Mouse (Mus musculus) stomach, embryonic 16.5 days (tissue): ENCODE measurements around the gene Snd1. TPM values are rescaled to one million over a fixed set of nuclear protein-coding genes. Genes with fewer than 3 reads are reported as not detected.

Experiments
- ATAC-seq: fragments of 200-750 bp; cut with Nextera tagmentation; 2 replicates; pipeline ENCODE4 v1.8.0; 2017; ENCODE audit warnings: moderate number of reproducible peaks, moderate TSS enrichment; ENCODE audit not compliant: insufficient read depth, low FRiP score
- H3K27ac ChIP-seq: fragments of 300-500 bp; sonication (generic); 2 replicates; pipeline ENCODE4 v1.5.1; 2014; ENCODE audit warnings: low read length
- H3K27me3 ChIP-seq: fragments of 300-500 bp; sonication (generic); 2 replicates; pipeline ENCODE4 v1.6.1; 2014; ENCODE audit warnings: low read length, control low read depth, mixed read lengths; ENCODE audit not compliant: control insufficient read depth, insufficient read depth
- H3K36me3 ChIP-seq: fragments of 300-500 bp; sonication (generic); 2 replicates; pipeline ENCODE4 v1.6.1; 2014; ENCODE audit warnings: low read length; ENCODE audit not compliant: control insufficient read depth, insufficient read depth
- H3K4me1 ChIP-seq: fragments of 300-500 bp; sonication (generic); 2 replicates; pipeline ENCODE4 v1.6.1; 2014; ENCODE audit warnings: low read length, control low read depth, mixed read lengths; ENCODE audit not compliant: control insufficient read depth, insufficient read depth
- H3K4me2 ChIP-seq: fragments of 300-500 bp; sonication (generic); 2 replicates; pipeline ENCODE4 v1.6.1; 2014; ENCODE audit warnings: low read depth, low read length, mixed read lengths
- H3K4me3 ChIP-seq: fragments of 300-500 bp; sonication (generic); replicated peaks from 2 replicates; pipeline ENCODE4 v1.5.1; 2014; ENCODE audit warnings: mild to moderate bottlenecking, low read length
- H3K9ac ChIP-seq: fragments of 300-500 bp; sonication (generic); 2 replicates; pipeline ENCODE4 v1.6.1; 2014; ENCODE audit warnings: low read length
- H3K9me3 ChIP-seq: fragments of 300-500 bp; sonication (generic); replicated peaks from 2 replicates; pipeline ENCODE4 v1.6.1; 2016; ENCODE audit warnings: low read length, control low read depth; ENCODE audit not compliant: control insufficient read depth
- WGBS: fragments of 180-500 bp; shearing (Covaris S2); extraction: QIAGEN DNeasy Blood & Tissue Kit; methylation state at CpG from one replicate; pipeline ENCODE4 v1.1.7; 2014; 5-methylcytosine and 5-hydroxymethylcytosine counted together
- polyA plus RNA-seq: library from polyadenylated mRNA; unstranded; fragments of >200 nt; fragmentation: Nextera tagmentation; extraction: Ambion mirVana; gene quantifications from 2 replicates; pipeline ENCODE4 v1.2.1, GENCODE M21; 2015

Snd1 gene
- polyA plus RNA-seq, 1 experiment from 2014 or later = 136 TPM

DNA sequence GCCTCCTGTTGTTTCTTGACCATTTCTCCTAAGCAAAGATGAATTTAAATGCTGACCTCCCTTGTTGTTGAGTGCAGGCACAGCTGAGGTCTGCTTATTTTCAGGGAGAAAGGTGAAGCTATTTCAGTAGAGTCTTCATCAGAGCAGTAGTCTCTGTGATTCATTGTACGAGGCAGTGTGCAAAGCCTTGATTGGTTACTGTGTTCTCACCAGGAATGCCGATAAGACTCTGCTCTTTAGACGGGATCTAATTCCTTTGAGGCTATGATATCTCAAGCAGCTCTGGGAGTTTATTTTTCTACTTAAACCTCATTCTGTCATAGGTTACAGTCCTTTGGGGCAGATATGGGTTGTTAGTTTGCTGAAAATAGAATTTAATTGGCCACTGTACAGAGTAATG is 128.9 kb downstream of the Snd1 start:
- WGBS = 38% methylated on average over 3 of the region's 3 CpGs
- Histone ChIP-seq H3K4me1 (no peaks in the 10 kb centered on the region), H3K9ac (no peak overlapping the region), H3K36me3 (no peaks in the 10 kb centered on the region), H3K27ac (no peak overlapping the region), H3K4me3 (no peak overlapping the region), H3K4me2 (no peak overlapping the region), H3K27me3 (no peaks in the 10 kb centered on the region), H3K9me3 (no peaks in the 10 kb centered on the region)
- no peak for ATAC-seq

- H3K27me3 ChIP-seq = no peaks in the 10 kb centered on the region
- WGBS = 74% methylated on average over 4 of the region's 4 CpGs
- ATAC-seq = no peak
These were observed 134.4 kb downstream of the Snd1 start for GRCm38 (mm10) chr6:28609291-28609690.

DNA sequence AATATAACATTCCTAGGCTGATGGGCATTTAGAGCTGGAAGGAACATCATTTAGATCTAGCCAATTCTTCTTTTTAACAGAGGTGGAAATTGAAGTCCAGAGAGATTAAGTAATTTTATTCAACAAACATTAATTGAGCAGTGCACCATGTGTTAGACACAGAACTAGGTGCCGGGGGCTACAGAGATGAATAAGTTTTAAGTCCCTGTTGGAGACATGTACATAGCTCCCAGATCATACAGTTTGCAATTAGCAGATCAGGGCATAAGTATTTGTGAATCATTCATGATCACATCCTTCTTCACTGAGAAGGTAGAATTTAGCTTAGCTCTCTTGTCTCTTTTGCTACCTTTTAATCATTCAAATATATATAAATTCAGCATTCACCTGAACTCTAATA is 135.2 kb downstream of the Snd1 start:
- H3K9me3 ChIP-seq = no peaks in the 10 kb centered on the region
- 100% methylated on average over 1 of the region's 1 CpGs for WGBS
- no peaks in the 10 kb centered on the region for H3K36me3 ChIP-seq
- no peak overlapping the region for H3K27ac ChIP-seq
- no peak overlapping the region for H3K4me2 ChIP-seq
- H3K9ac ChIP-seq = no peak overlapping the region
- no peak overlapping the region for H3K4me3 ChIP-seq
- ATAC-seq = no peak
- H3K27me3 ChIP-seq = no peaks in the 10 kb centered on the region
- peaks cover 2% of the 10 kb centered on the region; the same call in 1 of the 2 replicates for H3K4me1 ChIP-seq

More at GRCm38 (mm10) chr6:28609291-28609690, 134.4 kb downstream of the Snd1 start:
- H3K9ac ChIP-seq = no peak overlapping the region
- H3K9me3 ChIP-seq = no peaks in the 10 kb centered on the region
- no peaks in the 10 kb centered on the region for H3K36me3 ChIP-seq
- H3K4me2 ChIP-seq = no peak overlapping the region
- H3K27ac ChIP-seq = no peak overlapping the region
- H3K4me3 ChIP-seq = no peak overlapping the region
- H3K4me1 ChIP-seq = peaks cover 2% of the 10 kb centered on the region; the same call in 1 of the 2 replicates

GRCm38 (mm10) chr6:28613441-28613840 is 138.5 kb downstream of the Snd1 start:
- Histone ChIP-seq H3K4me2 (no peak overlapping the region), H3K9me3 (no peaks in the 10 kb centered on the region), H3K36me3 (no peaks in the 10 kb centered on the region), H3K4me3 (no peak overlapping the region), H3K27ac (no peak overlapping the region), H3K4me1 (peaks cover 10% of the 10 kb centered on the region), H3K9ac (no peak overlapping the region), H3K27me3 (no peaks in the 10 kb centered on the region)
- WGBS = 49% methylated on average over 4 of the region's 4 CpGs
- ATAC-seq = no peak

DNA sequence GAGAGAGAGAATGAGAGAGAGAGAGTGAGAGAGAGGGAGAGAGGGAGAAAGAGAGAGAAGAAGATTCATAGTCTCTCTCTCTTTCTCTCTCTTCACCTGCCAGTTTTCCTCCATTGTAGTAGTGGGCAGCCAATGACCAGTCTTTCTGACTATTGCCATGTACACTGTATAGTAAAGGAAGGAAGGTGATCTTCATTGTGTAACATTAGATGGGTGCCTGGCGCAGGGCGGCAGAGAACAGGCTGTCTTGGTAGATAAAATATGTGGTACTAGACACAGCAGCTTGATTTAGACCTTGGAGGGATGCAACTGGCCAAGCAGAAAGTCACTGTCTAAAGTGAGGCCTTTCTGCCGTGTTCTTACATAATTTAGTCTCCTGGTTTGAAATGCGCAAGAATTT is 139.9 kb downstream of the Snd1 start:
- WGBS = 91% methylated on average over 4 of the region's 4 CpGs

DNA sequence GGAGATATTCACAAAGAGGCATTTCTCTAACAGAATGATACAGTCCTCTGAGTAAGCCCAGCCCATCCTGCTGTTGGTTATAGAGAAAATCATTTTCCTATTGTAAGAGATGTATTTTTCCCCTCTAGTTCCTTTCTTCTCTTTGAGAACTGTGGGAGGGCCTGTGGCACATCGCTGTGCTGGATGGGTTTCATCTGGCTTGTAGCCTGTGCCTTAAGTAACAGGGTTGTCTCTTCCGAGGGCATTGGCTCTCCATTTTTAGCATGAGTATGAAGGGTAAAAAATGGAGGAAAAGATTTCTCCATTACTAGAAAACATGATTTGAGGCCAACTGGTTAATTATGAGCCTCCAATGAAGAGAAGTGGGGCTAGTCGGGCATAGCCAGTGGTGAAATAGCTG is 140.5 kb downstream of the Snd1 start:
- peaks cover 22% of the 10 kb centered on the region for H3K4me1 ChIP-seq
- H3K4me3 ChIP-seq = no peak overlapping the region
- ATAC-seq = no peak
- WGBS = 87% methylated on average over 3 of the region's 3 CpGs
- H3K36me3 ChIP-seq = no peaks in the 10 kb centered on the region
- H3K27me3 ChIP-seq = no peaks in the 10 kb centered on the region
- no peak overlapping the region for H3K9ac ChIP-seq
- H3K4me2 ChIP-seq = no peak overlapping the region
- H3K27ac ChIP-seq = no peak overlapping the region
- no peaks in the 10 kb centered on the region for H3K9me3 ChIP-seq

More for the DNA sequence above, 139.9 kb downstream of the Snd1 start:
- H3K27ac ChIP-seq = no peak overlapping the region
- peaks cover 22% of the 10 kb centered on the region for H3K4me1 ChIP-seq
- no peak overlapping the region for H3K9ac ChIP-seq
- no peak overlapping the region for H3K4me2 ChIP-seq
- H3K27me3 ChIP-seq = no peaks in the 10 kb centered on the region
- no peaks in the 10 kb centered on the region for H3K36me3 ChIP-seq
- H3K9me3 ChIP-seq = no peaks in the 10 kb centered on the region
- H3K4me3 ChIP-seq = no peak overlapping the region
- no peak for ATAC-seq

- H3K9ac ChIP-seq = no peak overlapping the region
- ATAC-seq = no peak
- H3K4me1 ChIP-seq = peaks cover 22% of the 10 kb centered on the region
- no peak overlapping the region for H3K4me2 ChIP-seq
- H3K4me3 ChIP-seq = no peak overlapping the region
- no peaks in the 10 kb centered on the region for H3K27me3 ChIP-seq
- WGBS = 66% methylated on average over 3 of the region's 3 CpGs
- H3K27ac ChIP-seq = no peak overlapping the region
- no peaks in the 10 kb centered on the region for H3K36me3 ChIP-seq
- no peaks in the 10 kb centered on the region for H3K9me3 ChIP-seq
These were observed 141.0 kb downstream of the Snd1 start for GRCm38 (mm10) chr6:28615966-28616365.

GRCm38 (mm10) chr6:28618299-28618698 is 143.4 kb downstream of the Snd1 start:
- H3K9ac ChIP-seq = no peak overlapping the region
- no peaks in the 10 kb centered on the region for H3K27me3 ChIP-seq
- peaks cover 20% of the 10 kb centered on the region for H3K4me1 ChIP-seq
- H3K36me3 ChIP-seq = no peaks in the 10 kb centered on the region
- 58% methylated on average over 3 of the region's 3 CpGs for WGBS
- no peak overlapping the region for H3K4me2 ChIP-seq
- H3K27ac ChIP-seq = no peak overlapping the region
- no peak for ATAC-seq
- H3K4me3 ChIP-seq = no peak overlapping the region
- no peaks in the 10 kb centered on the region for H3K9me3 ChIP-seq

DNA sequence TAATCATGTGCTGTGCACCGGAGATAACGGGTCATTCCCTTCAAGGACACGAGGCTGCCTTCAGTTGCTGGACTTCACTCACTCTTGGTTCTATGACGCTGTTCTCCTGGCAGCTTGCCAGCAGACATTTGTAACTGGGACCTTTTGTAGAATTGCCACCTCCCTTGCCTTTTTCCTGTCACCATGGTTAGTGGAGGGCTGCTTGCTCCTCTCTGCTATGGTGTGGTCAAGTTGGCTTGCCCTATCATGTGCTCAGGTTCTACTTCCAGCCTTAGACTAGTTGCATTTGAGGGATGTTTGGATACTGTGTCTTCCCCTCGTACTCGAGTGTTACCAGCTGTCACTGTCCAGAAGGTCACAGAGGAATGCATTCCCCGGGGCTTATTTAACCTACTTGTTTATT is 143.8 kb downstream of the Snd1 start:
- H3K36me3 ChIP-seq = no peaks in the 10 kb centered on the region
- 21% methylated on average over 7 of the region's 7 CpGs for WGBS
- H3K4me3 ChIP-seq = no peak overlapping the region
- no peak overlapping the region for H3K4me2 ChIP-seq
- peak overlapping the region; percentile 16; the same call in 1 of the 2 replicates for H3K27ac ChIP-seq
- ATAC-seq = peak; percentile 25; the same call in 1 of the 2 replicates
- H3K9me3 ChIP-seq = no peaks in the 10 kb centered on the region
- no peak overlapping the region for H3K9ac ChIP-seq
- H3K4me1 ChIP-seq = peaks cover 22% of the 10 kb centered on the region
- no peaks in the 10 kb centered on the region for H3K27me3 ChIP-seq

DNA sequence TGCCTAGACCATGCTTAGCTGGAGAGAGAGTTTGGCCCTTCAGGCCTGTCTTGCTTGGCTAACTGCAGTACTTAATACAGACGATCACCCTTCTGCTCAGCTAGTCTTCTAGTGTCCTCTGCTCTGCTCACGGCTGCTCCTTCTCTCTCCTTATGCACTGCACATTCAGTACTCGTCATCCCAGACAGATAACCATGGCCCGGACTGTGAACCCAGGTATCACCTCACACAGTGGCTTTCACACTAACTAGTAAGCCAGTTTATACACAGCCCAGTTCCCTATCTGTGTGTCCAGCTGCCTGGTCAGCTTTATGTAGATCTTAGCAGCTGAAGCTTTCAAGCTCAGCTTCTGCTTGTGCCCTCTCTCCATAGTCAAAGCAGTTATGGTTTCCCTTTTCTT is 146.5 kb downstream of the Snd1 start:
- no peak for ATAC-seq

More for the DNA sequence above, 146.5 kb downstream of the Snd1 start:
- Histone ChIP-seq H3K4me3 (no peak overlapping the region), H3K9me3 (no peaks in the 10 kb centered on the region), H3K36me3 (no peaks in the 10 kb centered on the region), H3K27me3 (no peaks in the 10 kb centered on the region), H3K4me2 (no peak overlapping the region), H3K27ac (no peak overlapping the region), H3K4me1 (peaks cover 22% of the 10 kb centered on the region), H3K9ac (no peak overlapping the region)
- WGBS = 80% methylated on average over 4 of the region's 4 CpGs
